Mouse (Mus musculus) limb, embryonic 11.5 days (tissue): ENCODE results near the gene Enpep. TPM values are rescaled to one million over a fixed set of nuclear protein-coding genes. Genes with fewer than 3 reads are reported as not detected.

Source experiments
- ATAC-seq: fragments of 200-750 bp; cut with Nextera tagmentation; 2 replicates; pipeline ENCODE4 v1.8.0; 2017; ENCODE audit warnings: low read depth; ENCODE audit not compliant: insufficient number of reproducible peaks, low FRiP score, low TSS enrichment
- DNase-seq: peaks from one replicate; pipeline ENCODE4 v3.0.0-alpha.2; 2015; ENCODE audit warnings: low spot score
- H3K27ac ChIP-seq: fragments of 300-500 bp; sonication (generic); replicated peaks from 2 replicates; pipeline ENCODE4 v1.5.1; 2014; ENCODE audit warnings: low read depth, mild to moderate bottlenecking, low read length
- H3K27me3 ChIP-seq: fragments of 300-500 bp; sonication (generic); 2 replicates; pipeline ENCODE4 v1.6.1; 2014; ENCODE audit warnings: mild to moderate bottlenecking, low read length, mixed read lengths; ENCODE audit not compliant: control insufficient read depth, insufficient read depth
- H3K36me3 ChIP-seq: fragments of 300-500 bp; sonication (generic); 2 replicates; pipeline ENCODE4 v1.6.1; 2014; ENCODE audit warnings: mild to moderate bottlenecking, low read length, moderate library complexity, mixed read lengths; ENCODE audit not compliant: control insufficient read depth, insufficient read depth
- H3K4me1 ChIP-seq: fragments of 300-500 bp; sonication (generic); 2 replicates; pipeline ENCODE4 v1.6.1; 2014; ENCODE audit warnings: low read length, mixed read lengths; ENCODE audit not compliant: control insufficient read depth, insufficient read depth
- H3K4me2 ChIP-seq: fragments of 300-500 bp; sonication (generic); 2 replicates; pipeline ENCODE4 v1.6.1; 2014; ENCODE audit warnings: low read depth, mild to moderate bottlenecking, moderate library complexity; ENCODE audit not compliant: severe bottlenecking
- H3K4me3 ChIP-seq: fragments of 300-500 bp; sonication (generic); 2 replicates; pipeline ENCODE4 v1.5.1; 2014; ENCODE audit warnings: low read depth, low read length
- H3K9ac ChIP-seq: fragments of 300-500 bp; sonication (generic); 2 replicates; pipeline ENCODE4 v1.6.1; 2014; ENCODE audit warnings: mild to moderate bottlenecking, low read length
- H3K9me3 ChIP-seq: fragments of 300-500 bp; sonication (generic); 2 replicates; pipeline ENCODE4 v1.6.1; 2016; ENCODE audit warnings: low read length; ENCODE audit not compliant: control insufficient read depth
- WGBS: fragments of 180-500 bp; shearing (Covaris S2); extraction: QIAGEN DNeasy Blood & Tissue Kit; methylation state at CpG from one replicate; pipeline ENCODE4 v1.1.7; 2014; 5-methylcytosine and 5-hydroxymethylcytosine counted together
- polyA plus RNA-seq: library from polyadenylated mRNA; unstranded; fragments of >200 nt; fragmentation: Nextera tagmentation; extraction: Ambion mirVana; gene quantifications from 2 replicates; pipeline ENCODE4 v1.2.1, GENCODE M21; 2014

The Enpep gene
- polyA plus RNA-seq, 1 experiment from 2014 or later = 0.19 TPM

DNA sequence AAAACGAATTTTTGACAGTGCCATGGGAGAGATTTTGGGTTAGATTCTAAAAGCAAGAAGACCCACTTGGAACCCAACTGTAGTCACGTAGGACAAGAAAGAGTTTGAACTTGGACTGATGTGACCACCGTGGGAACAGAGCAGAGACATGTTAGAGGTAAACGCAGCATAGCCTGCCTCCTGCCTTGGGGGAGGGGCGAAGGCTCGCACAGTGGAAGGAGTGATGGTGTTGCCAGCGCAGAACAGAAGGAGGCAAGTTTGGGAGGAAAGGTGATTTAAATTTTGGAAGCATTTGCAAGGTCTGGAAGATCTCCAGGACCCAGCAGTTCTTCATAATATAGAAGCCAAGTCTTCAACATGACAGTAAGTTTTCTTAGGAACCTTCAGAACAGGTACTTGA, 46.1 kb downstream of the Enpep start:
- Histone ChIP-seq H3K36me3 (no peaks in the 10 kb centered on the region), H3K4me1 (peaks cover 6% of the 10 kb centered on the region; the same call in 1 of the 2 replicates), H3K27ac (no peak overlapping the region), H3K4me2 (no peak overlapping the region), H3K9ac (no peak overlapping the region), H3K4me3 (no peak overlapping the region), H3K27me3 (no peaks in the 10 kb centered on the region), H3K9me3 (no peaks in the 10 kb centered on the region)
- DNase-seq = no peak
- WGBS = 80% methylated on average over 7 of the region's 7 CpGs
- ATAC-seq = no peak

DNA sequence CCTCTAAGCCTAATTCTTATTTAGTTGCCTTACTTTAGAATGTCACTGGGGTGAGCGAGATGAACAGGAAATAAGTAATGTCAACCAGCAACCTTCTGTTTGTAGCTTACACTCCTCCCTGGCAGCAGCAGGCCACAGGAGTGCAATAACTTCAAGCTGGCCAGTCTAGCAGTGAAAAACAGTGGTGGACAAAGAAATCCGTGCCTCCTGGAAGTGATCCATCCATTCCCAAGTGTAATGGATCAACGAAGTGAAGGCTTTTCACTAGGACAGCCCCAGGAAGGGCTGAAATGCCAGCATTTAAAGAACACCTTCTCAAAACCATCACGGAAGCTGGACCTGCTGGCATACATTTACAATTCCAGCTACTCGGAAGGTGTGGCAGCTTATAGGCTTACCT, 48.2 kb downstream of the Enpep start:
- Histone ChIP-seq H3K27ac (no peak overlapping the region), H3K9me3 (no peaks in the 10 kb centered on the region), H3K4me2 (no peak overlapping the region), H3K9ac (no peak overlapping the region), H3K36me3 (no peaks in the 10 kb centered on the region), H3K4me3 (no peak overlapping the region), H3K4me1 (peaks cover 6% of the 10 kb centered on the region; the same call in 1 of the 2 replicates), H3K27me3 (no peaks in the 10 kb centered on the region)
- ATAC-seq (no peak), DNase-seq (peak; percentile 44)
- 37% methylated on average over 5 of the region's 5 CpGs for WGBS

DNA sequence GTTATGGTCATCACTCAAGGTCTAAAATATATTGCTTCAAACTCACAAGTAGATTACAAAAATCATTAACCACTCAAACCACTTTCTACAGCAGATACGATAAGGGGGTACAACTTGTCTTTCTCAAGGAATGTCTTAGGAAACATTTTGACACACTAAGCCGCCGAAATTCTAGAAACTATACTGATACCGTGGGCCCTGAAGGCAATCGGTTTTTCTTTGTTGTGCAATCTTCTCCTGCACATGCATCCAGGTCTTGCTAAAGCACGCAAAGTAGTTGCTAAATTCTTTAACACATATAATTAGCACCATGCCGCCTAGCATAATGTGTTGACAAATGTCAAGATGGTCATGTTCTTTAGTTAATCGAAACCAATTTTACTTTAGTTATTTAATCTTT, 53.1 kb downstream of the Enpep start:
- 93% methylated on average over 8 of the region's 8 CpGs for WGBS

DNA sequence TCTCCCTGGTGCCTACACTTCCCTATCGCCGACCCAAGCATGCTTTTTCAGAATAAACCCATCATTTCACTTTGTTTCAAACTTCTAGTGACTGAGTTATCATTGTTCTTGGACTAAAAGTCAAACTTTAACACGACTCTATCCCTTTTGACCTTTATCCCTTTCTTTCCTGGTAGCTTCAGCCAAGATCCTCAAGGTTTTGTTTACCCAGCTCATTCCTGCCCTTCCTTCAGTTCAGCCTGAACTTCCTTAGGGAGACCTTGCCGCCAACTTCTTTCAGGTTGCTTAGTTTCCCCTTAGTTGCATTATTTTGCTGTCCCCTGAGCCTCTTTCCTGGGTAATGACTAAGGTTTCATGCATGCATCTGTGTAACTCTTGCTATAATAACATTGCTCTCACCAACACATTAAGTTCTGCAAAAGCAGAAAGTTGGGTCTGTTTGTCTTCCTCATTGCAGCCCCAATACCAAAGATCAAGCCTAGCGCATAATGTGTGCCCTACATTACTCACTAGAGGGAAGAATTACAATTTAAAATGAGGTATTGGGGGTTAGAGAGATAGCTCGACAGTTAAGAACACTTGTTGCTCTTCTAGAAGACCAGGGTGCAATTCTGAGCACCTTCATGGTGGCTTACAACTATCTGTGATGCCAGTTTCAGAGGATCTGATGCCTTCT, 59.2 kb downstream of the Enpep start:
- DNase-seq (no peak), ATAC-seq (no peak)
- WGBS = 83% methylated on average over 6 of the region's 6 CpGs
- Histone ChIP-seq H3K27me3 (no peaks in the 10 kb centered on the region), H3K4me2 (no peak overlapping the region), H3K9ac (no peak overlapping the region), H3K27ac (no peak overlapping the region), H3K36me3 (no peaks in the 10 kb centered on the region), H3K4me1 (no peaks in the 10 kb centered on the region), H3K4me3 (no peak overlapping the region), H3K9me3 (no peaks in the 10 kb centered on the region)

More for the DNA sequence above, 53.1 kb downstream of the Enpep start:
- H3K4me1 ChIP-seq = peaks cover 3% of the 10 kb centered on the region; the same call in 1 of the 2 replicates
- H3K9ac ChIP-seq = no peak overlapping the region
- H3K4me3 ChIP-seq = no peak overlapping the region
- H3K4me2 ChIP-seq = no peak overlapping the region
- DNase-seq (no peak), ATAC-seq (no peak)
- no peak overlapping the region for H3K27ac ChIP-seq
- H3K36me3 ChIP-seq = no peaks in the 10 kb centered on the region
- H3K27me3 ChIP-seq = no peaks in the 10 kb centered on the region
- H3K9me3 ChIP-seq = no peaks in the 10 kb centered on the region

DNA sequence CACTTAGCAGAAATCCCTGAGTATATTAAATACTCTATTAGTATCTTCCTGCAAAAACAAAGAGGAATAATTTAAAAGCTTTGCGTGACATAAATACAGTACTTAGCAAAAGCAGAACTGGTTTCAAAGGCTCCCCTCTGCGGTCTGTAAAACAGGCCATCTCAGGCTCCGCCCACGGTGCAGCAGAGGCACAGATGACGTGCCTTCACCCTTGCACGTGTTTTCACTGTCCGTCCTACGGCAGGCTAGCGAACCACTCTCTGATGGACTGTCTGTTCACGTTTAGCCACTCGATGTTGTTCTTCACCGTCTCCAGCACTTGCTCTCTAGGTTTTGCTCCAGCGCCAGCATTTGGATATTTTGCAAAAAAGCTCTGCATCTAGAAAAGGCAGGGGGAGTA, 62.5 kb downstream of the Enpep start:
- no peaks in the 10 kb centered on the region for H3K36me3 ChIP-seq
- H3K27ac ChIP-seq = no peak overlapping the region
- H3K9me3 ChIP-seq = no peaks in the 10 kb centered on the region
- H3K27me3 ChIP-seq = no peaks in the 10 kb centered on the region
- H3K4me1 ChIP-seq = no peaks in the 10 kb centered on the region
- H3K9ac ChIP-seq = no peak overlapping the region
- no peak overlapping the region for H3K4me3 ChIP-seq
- ATAC-seq = no peak
- no peak for DNase-seq
- 58% methylated on average over 13 of the region's 13 CpGs for WGBS
- no peak overlapping the region; the same call in 1 of the 2 replicates for H3K4me2 ChIP-seq

DNA sequence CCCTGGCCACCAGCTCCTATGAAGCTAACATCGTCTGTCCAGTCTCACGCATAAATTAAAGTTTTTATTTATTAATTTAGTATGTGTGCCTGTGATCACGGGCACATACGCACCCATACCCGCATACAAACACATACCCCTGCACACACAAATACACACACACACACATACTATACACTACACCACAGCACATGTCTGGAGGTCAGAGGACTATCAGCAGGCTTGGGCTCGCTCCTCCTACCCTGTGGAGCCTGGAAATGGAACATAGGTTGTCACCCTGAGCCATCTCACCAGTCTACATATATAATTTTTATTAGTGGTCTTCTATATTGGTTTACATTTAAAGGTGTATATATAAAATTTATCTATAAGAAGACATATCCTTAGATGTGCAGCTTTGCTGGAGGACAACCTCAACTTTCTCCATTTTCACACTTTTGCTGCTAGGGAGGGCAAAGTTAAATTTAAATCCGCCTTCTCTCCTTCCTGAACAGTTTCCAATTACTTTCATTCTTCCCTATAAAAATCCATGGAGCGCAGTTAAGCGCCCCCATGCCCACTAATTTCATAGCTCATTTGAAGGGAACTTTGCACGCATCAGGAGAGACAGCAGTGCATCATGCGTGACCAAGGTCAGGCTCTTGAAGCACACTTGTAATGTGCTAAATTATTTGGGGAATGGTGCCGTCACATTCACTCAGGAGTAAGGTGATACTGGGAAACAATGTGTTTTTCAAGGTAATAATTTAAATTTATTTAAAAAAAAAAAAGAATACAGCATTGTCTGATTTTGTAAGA, 63.4 kb downstream of the Enpep start:
- H3K9me3 ChIP-seq = no peaks in the 10 kb centered on the region
- DNase-seq = no peak
- WGBS = 89% methylated on average over 12 of the region's 12 CpGs
- no peaks in the 10 kb centered on the region for H3K4me1 ChIP-seq
- no peaks in the 10 kb centered on the region for H3K36me3 ChIP-seq
- H3K27ac ChIP-seq = no peak overlapping the region
- H3K4me2 ChIP-seq = no peak overlapping the region
- ATAC-seq = no peak
- H3K9ac ChIP-seq = no peak overlapping the region
- H3K27me3 ChIP-seq = no peaks in the 10 kb centered on the region
- H3K4me3 ChIP-seq = no peak overlapping the region

DNA sequence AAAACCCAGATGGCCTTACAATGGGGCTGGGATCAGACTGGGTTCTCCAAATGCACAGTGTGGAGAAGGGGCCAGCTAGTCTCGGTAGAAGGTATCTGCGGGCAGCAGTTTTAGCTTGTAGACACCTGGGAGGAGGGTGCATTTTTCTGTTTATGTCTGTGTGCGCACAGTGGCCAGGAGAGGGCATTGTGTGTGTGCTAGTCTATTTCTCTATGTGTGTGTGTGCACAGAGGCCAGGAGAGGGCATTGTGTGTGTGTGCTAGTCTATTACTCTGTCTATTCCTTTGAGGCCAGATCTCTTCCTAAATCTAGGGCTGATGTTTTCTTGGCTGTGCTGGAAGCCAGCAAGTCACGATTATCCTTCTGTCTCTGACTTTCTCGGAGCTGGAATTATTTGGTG, 74.0 kb downstream of the Enpep start:
- no peaks in the 10 kb centered on the region for H3K4me1 ChIP-seq
- no peak overlapping the region for H3K27ac ChIP-seq
- H3K4me2 ChIP-seq = no peak overlapping the region
- DNase-seq (no peak), ATAC-seq (no peak)
- H3K9me3 ChIP-seq = no peaks in the 10 kb centered on the region
- no peak overlapping the region for H3K9ac ChIP-seq
- WGBS = 85% methylated on average over 5 of the region's 5 CpGs
- no peaks in the 10 kb centered on the region for H3K27me3 ChIP-seq
- no peaks in the 10 kb centered on the region for H3K36me3 ChIP-seq
- H3K4me3 ChIP-seq = no peak overlapping the region

DNA sequence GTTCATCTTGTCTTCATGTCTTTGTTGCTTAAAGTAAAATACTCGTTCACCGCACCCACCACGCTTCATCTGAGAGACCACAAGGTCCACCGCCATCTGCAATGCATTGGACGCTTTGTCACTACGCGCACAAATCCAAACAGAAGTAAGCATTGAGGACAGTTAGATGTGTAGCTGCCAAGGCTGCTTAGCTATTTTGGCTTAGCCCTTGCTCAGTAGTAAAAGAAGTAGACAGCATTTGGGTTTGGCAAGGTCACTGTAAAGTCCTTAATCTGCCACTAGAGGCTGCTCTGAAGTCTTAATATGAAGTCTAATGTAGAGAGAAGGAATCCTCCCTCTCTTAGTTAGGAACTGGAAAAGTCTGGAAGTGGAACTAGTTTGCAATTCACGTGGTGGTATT, 75.8 kb downstream of the Enpep start:
- H3K4me1 ChIP-seq = no peaks in the 10 kb centered on the region
- WGBS = 58% methylated on average over 8 of the region's 8 CpGs
- DNase-seq = peak; percentile 25

More for the DNA sequence above, 75.8 kb downstream of the Enpep start:
- Histone ChIP-seq H3K9me3 (no peaks in the 10 kb centered on the region), H3K27me3 (no peaks in the 10 kb centered on the region), H3K9ac (no peak overlapping the region), H3K4me2 (no peak overlapping the region; the same call in 1 of the 2 replicates), H3K27ac (no peak overlapping the region), H3K4me3 (no peak overlapping the region), H3K36me3 (no peaks in the 10 kb centered on the region)
- ATAC-seq = no peak
